Mouse (Mus musculus) olfactory bulb, adult 2 months (tissue): ENCODE measurements around the gene Pskh1.

Source experiments
- CTCF ChIP-seq: fragments of 200-500 bp; IDR thresholded peaks from 2 replicates; pipeline ENCODE4 v1.5.1; 2012; ENCODE audit warnings: low read depth, mild to moderate bottlenecking, low read length, moderate library complexity; ENCODE audit not compliant: insufficient read depth
- POLR2A ChIP-seq: fragments of 200-500 bp; IDR thresholded peaks from 2 replicates; pipeline ENCODE4 v1.6.1; 2012; ENCODE audit warnings: mild to moderate bottlenecking, low read depth, low read length, moderate library complexity; ENCODE audit not compliant: insufficient read depth

DNA sequence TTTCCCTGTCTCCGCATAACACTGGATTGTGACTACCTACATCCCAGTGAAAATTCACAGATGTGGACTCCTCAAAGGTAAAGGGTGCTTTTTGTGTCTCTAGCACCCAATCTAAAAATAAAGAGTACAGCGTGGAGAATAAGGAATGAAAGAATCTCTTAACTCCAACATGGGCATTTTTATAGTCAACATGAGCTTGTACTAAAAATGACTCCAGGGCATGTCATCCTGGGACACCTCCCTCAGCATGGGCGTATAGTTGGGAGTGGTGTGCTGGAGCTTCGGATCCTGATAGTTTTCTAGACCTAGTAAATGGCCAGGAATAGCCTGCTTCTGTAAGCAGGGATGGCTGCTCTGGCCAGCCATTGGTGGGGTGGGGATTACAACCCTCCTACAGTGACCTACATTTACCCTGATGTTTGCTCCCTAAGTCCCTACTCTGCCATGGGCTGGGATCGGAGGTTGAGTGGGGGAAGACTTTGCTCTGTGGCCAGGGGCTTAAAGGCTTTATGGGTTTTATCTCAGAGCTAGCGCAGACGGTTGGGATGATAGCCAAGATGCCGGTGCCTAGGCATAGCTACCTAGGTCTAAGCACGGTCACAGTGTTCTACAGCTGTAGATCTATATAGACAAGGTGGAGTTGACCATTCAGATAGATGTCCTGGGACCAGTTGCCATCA, 2.3 kb upstream of the Pskh1 start:
- no peak for TF ChIP-seq CTCF
- no peak for TF ChIP-seq POLR2A
